Mouse (Mus musculus): Measurements from ENCODE around the gene Man2b1. TPM values are rescaled to one million over a fixed set of nuclear protein-coding genes. Genes with fewer than 3 reads are reported as not detected.
"Not testable (repeated sequence)": the region's sequence is repeated elsewhere in the genome, so short reads cannot be mapped to it uniquely, and the experiment has no call there.

Man2b1 gene
- polyA plus RNA-seq, 1 experiment from 2014 or later = 72.4 TPM

DNA sequence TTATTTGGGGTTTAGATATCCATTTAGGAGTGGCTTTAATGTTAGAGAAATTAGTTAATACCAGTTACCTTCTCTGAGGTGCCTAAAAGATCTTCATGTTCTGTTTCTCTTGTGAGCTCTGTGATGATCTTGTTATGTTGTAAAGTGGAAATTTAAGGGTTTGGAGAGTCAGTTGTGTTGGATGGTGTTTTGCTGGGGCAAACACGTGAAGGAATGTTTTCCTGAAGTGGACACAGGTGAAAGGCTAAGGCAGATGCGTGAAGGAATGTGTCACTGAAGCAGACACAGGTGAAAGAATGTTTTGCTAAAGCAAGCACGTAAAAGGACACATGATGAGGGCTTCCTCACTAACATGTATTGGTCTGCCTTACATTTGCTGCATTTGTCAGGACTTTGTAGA is 39.9 kb downstream of the Man2b1 start, which contains the start of gene Zfp791:
Gene Zfp791, minus strand, starts transcription at position 101 of the 400 bp plus-strand sequence.
- WGBS = 69% methylated on average over 3 of the region's 3 CpGs
- Histone ChIP-seq H3K27me3 (replicated peaks; ENCODE audit: control insufficient read depth, insufficient read depth, low read length) (no peaks in the 10 kb centered on the region), H3K4me3 (ENCODE audit: low read length) (no peak within 1 kb of the TSS), H3K27ac (ENCODE audit: low read length) (no peak within 1 kb of the TSS), H3K4me1 (ENCODE audit: control insufficient read depth, insufficient read depth, low read length) (0 out of 2 replicates have a peak, but pooled peaks cover 3% of the 10 kb centered on the region), H3K9ac (ENCODE audit: low read depth, low read length) (no peak within 1 kb of the TSS), H3K36me3 (ENCODE audit: control insufficient read depth, insufficient read depth, low read length) (no peaks in the 10 kb centered on the region), H3K9me3 (ENCODE audit: control insufficient read depth, low read length) (no peaks in the 10 kb centered on the region), H3K4me2 (ENCODE audit: low read depth, low read length) (no peak within 1 kb of the TSS)
- ATAC-seq = no peak

DNA sequence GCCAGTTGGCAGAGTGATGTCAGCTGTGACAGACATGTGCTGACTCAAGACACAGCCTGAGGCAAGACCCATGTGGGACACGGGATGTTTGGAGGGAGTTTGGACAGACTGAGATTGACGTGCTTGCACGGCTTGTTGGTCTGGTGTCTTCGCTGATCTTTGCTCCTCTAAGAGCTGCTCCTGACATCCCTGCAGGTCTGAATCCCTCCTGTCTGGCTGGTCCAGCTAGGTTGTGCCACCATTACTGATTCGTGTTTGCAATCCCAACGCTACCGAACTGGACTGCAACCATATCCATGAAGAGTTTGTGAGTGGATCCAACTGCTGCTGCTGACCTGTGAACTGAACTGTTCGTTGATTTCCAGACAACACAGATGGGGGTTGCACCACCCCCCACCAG is 40.6 kb downstream of the Man2b1 start:
- Histone ChIP-seq H3K4me1 (ENCODE audit: control insufficient read depth, insufficient read depth, low read length) (0 out of 2 replicates have a peak, but pooled peaks cover 1% of the 10 kb centered on the region), H3K27ac (ENCODE audit: low read length) (no peak overlapping the region), H3K4me3 (ENCODE audit: low read length) (no peak overlapping the region), H3K9me3 (ENCODE audit: control insufficient read depth, low read length) (no peaks in the 10 kb centered on the region), H3K9ac (ENCODE audit: low read depth, low read length) (no peak overlapping the region), H3K27me3 (replicated peaks; ENCODE audit: control insufficient read depth, insufficient read depth, low read length) (no peaks in the 10 kb centered on the region), H3K4me2 (ENCODE audit: low read depth, low read length) (no peak overlapping the region), H3K36me3 (ENCODE audit: control insufficient read depth, insufficient read depth, low read length) (no peaks in the 10 kb centered on the region)
- WGBS = 90% methylated on average over 8 of the region's 8 CpGs
- no peak for ATAC-seq

DNA sequence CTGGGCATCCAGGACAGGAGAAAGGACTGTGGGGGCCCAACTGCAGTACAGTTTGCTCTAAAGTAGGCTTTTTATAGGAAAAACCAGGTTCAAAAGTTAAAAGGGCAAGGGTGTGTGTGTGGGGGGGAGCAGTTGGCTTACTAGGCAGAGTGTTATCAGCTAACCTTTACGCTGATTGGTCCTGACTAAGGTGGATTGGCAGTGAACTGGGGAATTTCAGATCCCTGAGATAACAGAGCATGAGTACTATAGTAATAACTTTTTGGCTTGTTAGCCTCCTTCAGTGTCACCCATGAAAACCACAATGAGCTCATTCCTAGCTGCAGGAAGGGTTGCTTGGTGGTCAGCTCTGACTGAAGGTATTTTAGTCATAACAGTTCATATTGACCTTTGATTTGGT is 49.3 kb downstream of the Man2b1 start:
- no peaks in the 10 kb centered on the region for H3K4me1 ChIP-seq (ENCODE audit: control insufficient read depth, insufficient read depth, low read length)
- 90% methylated on average over 1 of the region's 1 CpGs for WGBS
- no peak overlapping the region for H3K9ac ChIP-seq (ENCODE audit: low read depth, low read length)
- no peak overlapping the region for H3K4me3 ChIP-seq (ENCODE audit: low read length)
- H3K27me3 ChIP-seq (replicated peaks; ENCODE audit: control insufficient read depth, insufficient read depth, low read length) = no peaks in the 10 kb centered on the region
- peak; percentile 89 for ATAC-seq
- no peaks in the 10 kb centered on the region for H3K36me3 ChIP-seq (ENCODE audit: control insufficient read depth, insufficient read depth, low read length)
- no peak overlapping the region for H3K4me2 ChIP-seq (ENCODE audit: low read depth, low read length)
- peaks cover 5% of the 10 kb centered on the region; the same call in 1 of the 2 replicates for H3K9me3 ChIP-seq (ENCODE audit: control insufficient read depth, low read length)
- no peak overlapping the region for H3K27ac ChIP-seq (ENCODE audit: low read length)

DNA sequence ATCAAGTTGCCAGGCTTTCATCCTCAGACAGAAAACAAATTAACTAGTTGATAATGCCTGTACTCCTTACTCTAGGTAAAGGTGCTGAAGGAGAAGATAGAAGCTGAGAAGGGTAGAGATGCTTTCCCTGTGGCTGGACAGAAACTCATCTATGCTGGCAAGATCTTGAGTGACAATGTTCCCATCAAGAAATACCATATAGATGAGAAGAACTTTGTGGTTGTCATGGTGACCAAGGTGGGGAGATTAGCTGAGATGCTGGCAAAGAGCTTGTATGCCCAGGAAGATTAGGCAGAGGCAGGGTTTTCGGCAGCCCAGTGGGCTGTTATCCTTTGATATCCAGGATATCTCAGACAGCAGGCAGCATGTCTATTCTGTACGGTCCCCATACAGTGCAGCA is 52.6 kb downstream of the Man2b1 start:
- H3K9ac ChIP-seq (ENCODE audit: low read depth, low read length); ATAC-seq: not testable (repeated sequence)
- WGBS = 96% methylated on average over 2 of the region's 2 CpGs

DNA sequence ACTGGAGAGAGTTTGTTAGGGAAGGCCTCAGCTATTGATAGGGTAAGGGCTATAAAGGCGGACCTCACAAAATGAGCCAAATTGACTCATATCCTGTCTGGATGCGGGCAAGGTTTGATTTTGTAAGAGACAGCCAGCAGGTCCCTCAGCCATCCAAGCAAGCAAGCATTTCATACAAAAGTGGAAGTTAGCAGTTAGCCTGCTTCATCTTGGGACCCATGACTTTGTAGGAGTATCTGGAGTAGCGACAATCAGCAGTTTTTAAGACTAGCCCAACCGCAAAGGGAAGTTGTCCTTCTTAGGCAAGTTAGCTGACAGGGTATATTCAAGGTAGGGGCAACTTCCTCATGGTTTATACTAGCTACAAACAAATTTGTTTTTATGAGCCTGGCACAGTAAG is 59.4 kb downstream of the Man2b1 start:
- Histone ChIP-seq H3K4me3 (ENCODE audit: low read length) (no peak overlapping the region), H3K4me2 (ENCODE audit: low read depth, low read length) (no peak overlapping the region), H3K36me3 (ENCODE audit: control insufficient read depth, insufficient read depth, low read length) (no peaks in the 10 kb centered on the region), H3K4me1 (ENCODE audit: control insufficient read depth, insufficient read depth, low read length) (no peaks in the 10 kb centered on the region), H3K9me3 (ENCODE audit: control insufficient read depth, low read length) (no peaks in the 10 kb centered on the region), H3K27me3 (replicated peaks; ENCODE audit: control insufficient read depth, insufficient read depth, low read length) (no peaks in the 10 kb centered on the region), H3K27ac (ENCODE audit: low read length) (no peak overlapping the region), H3K9ac (ENCODE audit: low read depth, low read length) (no peak overlapping the region)
- 92% methylated on average over 4 of the region's 4 CpGs for WGBS
- ATAC-seq = no peak

More for the DNA sequence above, 52.6 kb downstream of the Man2b1 start:
- not testable (repeated sequence) for H3K27me3 ChIP-seq (replicated peaks; ENCODE audit: control insufficient read depth, insufficient read depth, low read length); H3K4me1 ChIP-seq (ENCODE audit: control insufficient read depth, insufficient read depth, low read length); H3K4me2 ChIP-seq (ENCODE audit: low read depth, low read length); H3K27ac ChIP-seq (ENCODE audit: low read length); H3K36me3 ChIP-seq (ENCODE audit: control insufficient read depth, insufficient read depth, low read length); H3K9me3 ChIP-seq (ENCODE audit: control insufficient read depth, low read length); H3K4me3 ChIP-seq (ENCODE audit: low read length)

Small RNAs within 50 kb of the gene (microRNA-seq; reads per million reads assigned to microRNA genes)
- gene Gm23388 (2.5 reads per million, percentile 5 among the genes with 10 or more reads in this experiment), gene Mir7070 (1.6 reads per million)

Other genes with a start within 250 kb of the Man2b1 start
- gene Rad23a, start 242.6 kb upstream of the Man2b1 start, polyA plus RNA-seq (2015; fragmentation: Nextera tagmentation; extraction: Ambion mirVana) = 109 and 115 TPM in 2 replicates
- 1,204 and 1,241 TPM in 2 replicates for gene Calr, start 236.3 kb upstream of the Man2b1 start, polyA plus RNA-seq (2015; fragmentation: Nextera tagmentation; extraction: Ambion mirVana)
- 86.0 and 91.7 TPM in 2 replicates for gene Farsa, start 226.3 kb upstream of the Man2b1 start, polyA plus RNA-seq (2015; fragmentation: Nextera tagmentation; extraction: Ambion mirVana)
- gene Syce2, start 211.2 kb upstream of the Man2b1 start, polyA plus RNA-seq (2015; fragmentation: Nextera tagmentation; extraction: Ambion mirVana) = 39.5 and 45.4 TPM in 2 replicates
- gene Gcdh, start 189.3 kb upstream of the Man2b1 start, polyA plus RNA-seq (2015; fragmentation: Nextera tagmentation; extraction: Ambion mirVana) = 53.3 and 53.8 TPM in 2 replicates
- gene Klf1, start 181.3 kb upstream of the Man2b1 start, polyA plus RNA-seq (2015; fragmentation: Nextera tagmentation; extraction: Ambion mirVana) = 4.9 and 10.3 TPM in 2 replicates
- gene Dnase2a, start 174.7 kb upstream of the Man2b1 start, polyA plus RNA-seq (2015; fragmentation: Nextera tagmentation; extraction: Ambion mirVana) = 7.3 and 10.2 TPM in 2 replicates
- 1.2 and 1.6 TPM in 2 replicates for gene Mast1, start 145.9 kb upstream of the Man2b1 start, polyA plus RNA-seq (2015; fragmentation: Nextera tagmentation; extraction: Ambion mirVana)
- 0.18 and 0.24 TPM in 2 replicates for gene Rtbdn, start 136.3 kb upstream of the Man2b1 start, polyA plus RNA-seq (2015; fragmentation: Nextera tagmentation; extraction: Ambion mirVana)
- not detected in 2 replicates for gene Gm49661, start 113.8 kb upstream of the Man2b1 start, polyA plus RNA-seq (2015; fragmentation: Nextera tagmentation; extraction: Ambion mirVana)
- 533 and 590 TPM in 2 replicates for gene Prdx2, start 113.7 kb upstream of the Man2b1 start, polyA plus RNA-seq (2015; fragmentation: Nextera tagmentation; extraction: Ambion mirVana)
- 102 and 120 TPM in 2 replicates for gene Rnaseh2a, start 113.5 kb upstream of the Man2b1 start, polyA plus RNA-seq (2015; fragmentation: Nextera tagmentation; extraction: Ambion mirVana)
- gene Junb, start 104.6 kb upstream of the Man2b1 start, polyA plus RNA-seq (2015; fragmentation: Nextera tagmentation; extraction: Ambion mirVana) = 18.2 and 25.5 TPM in 2 replicates
- gene Hook2, start 92.7 kb upstream of the Man2b1 start, polyA plus RNA-seq (2015; fragmentation: Nextera tagmentation; extraction: Ambion mirVana) = 96.9 and 108 TPM in 2 replicates
- 0.09 and 0.28 TPM in 2 replicates for gene Best2, start 68.7 kb upstream of the Man2b1 start, polyA plus RNA-seq (2015; fragmentation: Nextera tagmentation; extraction: Ambion mirVana)
- 139 and 144 TPM in 2 replicates for gene Asna1, start 58.0 kb upstream of the Man2b1 start, polyA plus RNA-seq (2015; fragmentation: Nextera tagmentation; extraction: Ambion mirVana)
- 79.0 and 81.4 TPM in 2 replicates for gene Trir, start 56.4 kb upstream of the Man2b1 start, polyA plus RNA-seq (2015; fragmentation: Nextera tagmentation; extraction: Ambion mirVana)
- gene Tnpo2, start 46.4 kb upstream of the Man2b1 start, polyA plus RNA-seq (2015; fragmentation: Nextera tagmentation; extraction: Ambion mirVana) = 21.6 and 22.0 TPM in 2 replicates
- 28.2 and 30.7 TPM in 2 replicates for gene Fbxw9, start 23.2 kb upstream of the Man2b1 start, polyA plus RNA-seq (2015; fragmentation: Nextera tagmentation; extraction: Ambion mirVana)
- not detected in 2 replicates for gene Gm5741, start 15.3 kb upstream of the Man2b1 start, polyA plus RNA-seq (2015; fragmentation: Nextera tagmentation; extraction: Ambion mirVana)
- gene Dhps, start 11.5 kb upstream of the Man2b1 start, polyA plus RNA-seq (2015; fragmentation: Nextera tagmentation; extraction: Ambion mirVana) = 56.0 and 57.4 TPM in 2 replicates
- gene Wdr83os, start 2.5 kb upstream of the Man2b1 start, polyA plus RNA-seq (2015; fragmentation: Nextera tagmentation; extraction: Ambion mirVana) = 138 and 146 TPM in 2 replicates
- gene Wdr83, start 2.0 kb upstream of the Man2b1 start, polyA plus RNA-seq (2015; fragmentation: Nextera tagmentation; extraction: Ambion mirVana) = 39.7 and 43.8 TPM in 2 replicates
- gene Zfp791, start 39.8 kb downstream of the Man2b1 start, polyA plus RNA-seq (2015; fragmentation: Nextera tagmentation; extraction: Ambion mirVana) = 2.5 and 2.7 TPM in 2 replicates
- gene Cks1brt, start 68.7 kb downstream of the Man2b1 start, polyA plus RNA-seq (2015; fragmentation: Nextera tagmentation; extraction: Ambion mirVana) = not detected in 2 replicates
- gene Olfr371, start 142.7 kb downstream of the Man2b1 start, polyA plus RNA-seq (2015; fragmentation: Nextera tagmentation; extraction: Ambion mirVana) = not detected in 2 replicates
- gene Orc6, start 216.4 kb downstream of the Man2b1 start, polyA plus RNA-seq (2015; fragmentation: Nextera tagmentation; extraction: Ambion mirVana) = 70.5 and 84.6 TPM in 2 replicates
- gene Vps35, start 216.5 kb downstream of the Man2b1 start, polyA plus RNA-seq (2015; fragmentation: Nextera tagmentation; extraction: Ambion mirVana) = 196 and 202 TPM in 2 replicates

Measured in intestine, embryonic 16.5 days (tissue).